Mouse (Mus musculus) lung, postnatal 0 days (tissue): ENCODE measurements around the gene Erbb2. TPM values are rescaled to one million over a fixed set of nuclear protein-coding genes. Genes with fewer than 3 reads are reported as not detected.

Experiments used
- ATAC-seq: fragments of 200-750 bp; cut with Nextera tagmentation; 2 replicates; pipeline ENCODE4 v1.8.0; 2017; ENCODE audit warnings: moderate library complexity
- DNase-seq: peaks from one replicate; pipeline ENCODE4 v3.0.0-alpha.2; 2016; ENCODE audit warnings: low spot score
- H3K27ac ChIP-seq: fragments of 300-500 bp; sonication (generic); 2 replicates; pipeline ENCODE4 v1.5.1; 2014; ENCODE audit warnings: antibody characterized with exemption, mild to moderate bottlenecking, low read length, mixed read lengths
- H3K27me3 ChIP-seq: fragments of 300-500 bp; sonication (generic); replicated peaks from 2 replicates; pipeline ENCODE4 v1.6.1; 2014; ENCODE audit warnings: low read length, mixed read lengths; ENCODE audit not compliant: insufficient read depth
- H3K36me3 ChIP-seq: fragments of 300-500 bp; sonication (generic); 2 replicates; pipeline ENCODE4 v1.6.1; 2014; ENCODE audit warnings: low read length, mixed read lengths; ENCODE audit not compliant: insufficient read depth
- H3K4me1 ChIP-seq: fragments of 300-500 bp; sonication (generic); 2 replicates; pipeline ENCODE4 v1.6.1; 2014; ENCODE audit warnings: antibody characterized with exemption, low read depth, low read length, mixed read lengths; ENCODE audit not compliant: insufficient read depth
- H3K4me2 ChIP-seq: fragments of 300-500 bp; sonication (generic); replicated peaks from 2 replicates; pipeline ENCODE4 v1.6.1; 2014; ENCODE audit warnings: low read depth, mild to moderate bottlenecking, low read length, moderate library complexity, mixed read lengths
- H3K4me3 ChIP-seq: fragments of 300-500 bp; sonication (generic); 2 replicates; pipeline ENCODE4 v1.5.1; 2014; ENCODE audit warnings: low read depth, low read length
- H3K9ac ChIP-seq: fragments of 300-500 bp; sonication (generic); replicated peaks from 2 replicates; pipeline ENCODE4 v1.6.1; 2014; ENCODE audit warnings: low read depth, mild to moderate bottlenecking
- H3K9me3 ChIP-seq: fragments of 300-500 bp; sonication (generic); 2 replicates; pipeline ENCODE4 v1.6.1; 2016; ENCODE audit warnings: low read length, mixed read lengths
- CTCF ChIP-seq: IDR thresholded peaks from 2 replicates; pipeline ENCODE4 v1.5.1; 2016; ENCODE audit warnings: antibody characterized with exemption, mild to moderate bottlenecking
- EP300 ChIP-seq: IDR thresholded peaks from 2 replicates; pipeline ENCODE4 v1.6.1; 2016; ENCODE audit warnings: antibody characterized with exemption, mild to moderate bottlenecking, control low read depth
- WGBS: fragments of 180-500 bp; shearing (Covaris S2); extraction: QIAGEN DNeasy Blood & Tissue Kit; methylation state at CpG from one replicate; pipeline ENCODE4 v1.1.7; 2014; 5-methylcytosine and 5-hydroxymethylcytosine counted together
- polyA plus RNA-seq: library from polyadenylated mRNA; unstranded; fragments of >200 nt; fragmentation: Nextera tagmentation; extraction: Ambion mirVana; gene quantifications from 2 replicates; pipeline ENCODE4 v1.2.1, GENCODE M21; 2015

The Erbb2 gene
- polyA plus RNA-seq, 1 experiment from 2014 or later, result 21.2 TPM

DNA sequence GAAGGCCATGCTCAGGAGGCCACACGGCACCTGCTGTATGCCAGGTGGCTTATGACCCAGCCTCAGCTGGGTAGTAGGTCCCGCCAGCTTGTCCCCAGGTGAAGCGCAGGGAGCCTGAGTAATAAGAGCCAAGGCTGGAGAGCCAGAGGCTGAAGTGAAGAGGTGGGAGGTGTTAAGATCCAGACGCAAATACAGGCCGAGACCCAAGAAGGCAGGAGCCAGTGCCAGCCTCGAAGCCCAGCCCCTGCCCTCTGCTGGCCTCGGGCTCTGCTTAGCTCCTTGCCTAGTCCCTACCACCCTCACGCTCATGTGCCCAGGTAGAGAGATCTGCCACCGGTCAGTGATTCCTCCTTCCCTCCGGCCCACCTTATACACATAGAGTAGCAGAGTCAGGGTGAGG lies 24.0 kb upstream of the Erbb2 start:
- WGBS, result 48% methylated on average over 10 of the region's 10 CpGs
- peak; percentile 23; the same call in 1 of the 2 replicates for TF ChIP-seq CTCF
- TF ChIP-seq EP300, result no peak
- Histone ChIP-seq H3K36me3 (no peaks in the 10 kb centered on the region), H3K27me3 (peaks cover 13% of the 10 kb centered on the region; the same call in 1 of the 2 replicates), H3K4me1 (no peaks in the 10 kb centered on the region), H3K4me2 (no peak overlapping the region), H3K9me3 (no peaks in the 10 kb centered on the region), H3K4me3 (no peak overlapping the region), H3K9ac (no peak overlapping the region), H3K27ac (no peak overlapping the region)
- peak; percentile 78 for DNase-seq
- ATAC-seq, result peak; percentile 54

DNA sequence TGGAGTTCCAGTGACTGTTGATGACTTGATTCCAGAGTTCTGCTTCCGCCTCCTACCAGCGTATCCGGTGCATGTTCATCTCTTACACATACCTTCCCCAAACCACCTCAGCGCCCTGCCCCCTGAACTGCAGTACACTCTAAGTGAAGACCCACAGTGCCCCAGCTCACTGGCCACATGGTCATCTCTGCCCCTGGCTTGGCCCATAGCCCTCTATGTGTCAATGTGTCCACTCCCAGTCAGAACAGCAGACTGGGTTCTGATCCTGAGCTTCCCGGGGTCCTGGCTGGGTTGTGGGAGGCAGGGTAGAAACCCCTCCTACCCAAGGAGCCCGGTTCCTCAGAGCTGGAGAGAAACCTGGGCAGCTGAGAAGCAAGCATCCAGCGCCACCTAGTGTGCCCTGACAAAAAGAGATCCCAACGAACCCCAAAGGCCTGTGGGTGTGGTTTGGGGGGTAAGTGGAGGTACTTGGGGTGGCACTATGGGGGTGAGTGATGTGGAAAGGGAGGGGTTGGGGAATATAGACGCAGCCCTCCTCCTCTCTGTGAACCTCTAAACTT lies 23.0 kb upstream of the Erbb2 start:
- no peak overlapping the region for H3K4me2 ChIP-seq
- no peak overlapping the region for H3K9ac ChIP-seq
- DNase-seq, result peak; percentile 76
- TF ChIP-seq EP300 (no peak), CTCF (peak; percentile 78)
- peaks cover 8% of the 10 kb centered on the region; the same call in 1 of the 2 replicates for H3K4me1 ChIP-seq
- ATAC-seq, result no peak
- H3K27me3 ChIP-seq, result peaks cover 13% of the 10 kb centered on the region; the same call in 1 of the 2 replicates
- no peaks in the 10 kb centered on the region for H3K9me3 ChIP-seq
- H3K36me3 ChIP-seq, result no peaks in the 10 kb centered on the region
- WGBS, result 30% methylated on average over 9 of the region's 9 CpGs
- H3K27ac ChIP-seq, result no peak overlapping the region
- H3K4me3 ChIP-seq, result no peak overlapping the region

DNA sequence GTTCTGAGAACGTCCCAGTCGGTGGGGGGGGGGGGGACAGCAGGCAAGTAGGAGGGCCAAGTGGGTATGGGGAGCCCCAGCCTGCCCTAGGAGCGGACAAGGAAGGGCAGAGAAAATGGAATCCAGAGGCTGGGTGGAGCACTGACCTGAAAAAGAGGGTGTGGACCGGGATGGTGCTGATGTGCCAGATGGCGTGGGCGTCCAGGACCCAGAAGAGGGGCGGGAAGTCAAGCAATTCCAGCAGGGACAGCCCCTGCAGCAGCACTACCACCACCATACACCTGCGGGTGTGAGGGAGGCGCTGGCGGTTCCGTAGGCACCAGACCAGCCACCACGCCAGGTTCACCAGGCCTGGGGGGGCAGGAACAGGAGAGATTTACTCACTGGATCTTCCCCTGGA lies 22.1 kb upstream of the Erbb2 start:
- TF ChIP-seq EP300 (no peak), CTCF (no peak)
- Histone ChIP-seq H3K27me3 (peaks cover 13% of the 10 kb centered on the region; the same call in 1 of the 2 replicates), H3K9me3 (no peaks in the 10 kb centered on the region), H3K4me2 (no peak overlapping the region), H3K9ac (no peak overlapping the region), H3K4me1 (peaks cover 8% of the 10 kb centered on the region; the same call in 1 of the 2 replicates), H3K27ac (no peak overlapping the region), H3K36me3 (no peaks in the 10 kb centered on the region), H3K4me3 (no peak overlapping the region)
- DNase-seq (no peak), ATAC-seq (no peak)
- 77% methylated on average over 12 of the region's 12 CpGs for WGBS

DNA sequence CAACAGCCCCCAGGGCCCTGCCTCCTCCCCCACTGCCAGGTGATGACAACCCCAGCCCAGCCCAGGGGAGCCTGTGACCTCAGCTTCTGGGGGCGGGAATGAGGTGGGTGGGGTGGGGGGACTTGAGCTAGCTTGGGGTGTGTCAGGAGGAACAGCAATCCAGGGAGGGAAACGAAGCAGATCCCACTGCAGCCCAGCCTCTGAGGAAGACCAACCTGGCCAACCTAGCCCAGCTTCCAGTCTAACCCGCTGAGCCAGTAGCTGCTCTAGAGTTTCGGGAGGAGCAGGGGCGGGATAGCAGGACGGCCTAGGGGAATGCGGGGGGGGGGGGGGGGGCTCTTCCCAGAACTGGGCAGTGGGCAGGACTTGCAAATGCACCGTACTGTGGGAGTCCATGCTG lies 20.2 kb upstream of the Erbb2 start:
- peak; percentile 18; the same call in 1 of the 2 replicates for ATAC-seq
- TF ChIP-seq CTCF (no peak), EP300 (no peak)
- Histone ChIP-seq H3K4me2 (no peak overlapping the region), H3K9me3 (no peaks in the 10 kb centered on the region), H3K4me1 (peaks cover 8% of the 10 kb centered on the region; the same call in 1 of the 2 replicates), H3K27me3 (peaks cover 8% of the 10 kb centered on the region; the same call in 1 of the 2 replicates), H3K4me3 (no peak overlapping the region), H3K36me3 (no peaks in the 10 kb centered on the region), H3K9ac (no peak overlapping the region), H3K27ac (no peak overlapping the region)
- no peak for DNase-seq
- 18% methylated on average over 8 of the region's 8 CpGs for WGBS

DNA sequence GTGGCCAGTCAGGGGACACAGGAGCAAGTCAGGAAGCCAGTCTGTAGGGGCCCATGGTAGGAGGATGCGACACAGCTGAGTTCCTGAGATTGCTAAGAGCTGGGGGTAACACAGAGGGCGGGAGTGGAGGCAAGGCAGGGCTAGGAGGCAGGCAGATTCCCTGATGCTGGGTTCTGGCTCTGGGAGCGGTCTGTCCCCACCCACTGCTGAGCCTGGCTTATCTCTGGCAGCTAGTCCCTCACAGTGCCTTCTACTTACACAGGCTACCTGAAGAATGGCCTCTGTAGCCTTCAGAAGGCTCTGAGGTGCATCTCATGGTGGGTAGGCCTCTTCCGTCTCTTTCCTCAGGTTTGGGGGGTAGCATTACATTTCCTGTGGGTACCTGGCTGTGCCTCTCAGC lies 19.6 kb upstream of the Erbb2 start:
- peak overlapping the region; percentile 59; the same call in 1 of the 2 replicates for H3K27ac ChIP-seq
- H3K4me1 ChIP-seq, result peaks cover 8% of the 10 kb centered on the region; the same call in 1 of the 2 replicates
- 45% methylated on average over 4 of the region's 4 CpGs for WGBS
- H3K4me2 ChIP-seq, result no peak overlapping the region
- ATAC-seq (no peak), DNase-seq (no peak)
- H3K36me3 ChIP-seq, result no peaks in the 10 kb centered on the region
- H3K9me3 ChIP-seq, result no peaks in the 10 kb centered on the region
- H3K9ac ChIP-seq, result no peak overlapping the region
- TF ChIP-seq EP300 (no peak), CTCF (no peak)
- 0 out of 2 replicates have a peak, but pooled peaks cover 1% of the 10 kb centered on the region for H3K27me3 ChIP-seq
- H3K4me3 ChIP-seq, result no peak overlapping the region

DNA sequence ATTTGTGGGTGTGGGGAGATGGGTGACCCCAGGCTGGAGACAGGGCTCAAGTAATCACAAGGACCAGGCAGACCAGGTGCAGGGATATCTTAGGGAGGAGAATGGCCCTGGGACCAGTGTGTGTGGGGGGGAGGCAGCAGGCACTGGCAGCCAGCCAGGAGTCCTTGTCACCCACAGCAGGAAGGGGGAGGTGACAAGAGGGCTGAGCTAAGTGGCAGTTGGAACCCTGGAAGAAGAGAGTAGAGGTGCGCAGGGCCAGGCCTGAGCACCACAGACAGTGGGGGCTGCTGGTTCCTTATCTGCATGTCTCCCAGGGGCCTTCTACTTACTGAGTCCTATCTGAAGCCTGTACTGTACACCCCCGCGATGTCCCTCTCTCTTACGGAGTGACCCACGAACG lies 19.0 kb upstream of the Erbb2 start:
- WGBS, result 48% methylated on average over 6 of the region's 6 CpGs
- ATAC-seq, result peak; percentile 70
- Histone ChIP-seq H3K9me3 (no peaks in the 10 kb centered on the region), H3K4me2 (no peak overlapping the region), H3K4me3 (no peak overlapping the region), H3K27me3 (no peaks in the 10 kb centered on the region), H3K9ac (no peak overlapping the region), H3K36me3 (no peaks in the 10 kb centered on the region), H3K4me1 (peaks cover 8% of the 10 kb centered on the region; the same call in 1 of the 2 replicates), H3K27ac (peak overlapping the region; percentile 43)
- TF ChIP-seq CTCF (no peak), EP300 (no peak)
- peak; percentile 75 for DNase-seq
